Mouse (Mus musculus) heart, embryonic 12.5 days (tissue): Measurements from ENCODE around the gene Odr4. TPM values are rescaled to one million over a fixed set of nuclear protein-coding genes. Genes with fewer than 3 reads are reported as not detected.

Experiments used
- ATAC-seq: fragments of 200-750 bp; cut with Nextera tagmentation; 2 replicates; pipeline ENCODE4 v1.8.0; 2017; ENCODE audit warnings: moderate TSS enrichment, moderate library complexity; ENCODE audit not compliant: insufficient number of reproducible peaks, low FRiP score
- H3K27ac ChIP-seq: fragments of 300-500 bp; sonication (generic); 2 replicates; pipeline ENCODE4 v1.5.1; 2016; ENCODE audit warnings: mild to moderate bottlenecking, moderate library complexity; ENCODE audit not compliant: poor library complexity, severe bottlenecking
- H3K27me3 ChIP-seq: fragments of 300-500 bp; sonication (generic); replicated peaks from 2 replicates; pipeline ENCODE4 v1.6.1; 2016; ENCODE audit warnings: mild to moderate bottlenecking, moderate library complexity
- H3K36me3 ChIP-seq: fragments of 300-500 bp; sonication (generic); 2 replicates; pipeline ENCODE4 v1.6.1; 2016; ENCODE audit warnings: mild to moderate bottlenecking, moderate library complexity
- H3K4me1 ChIP-seq: fragments of 300-500 bp; sonication (generic); replicated peaks from 2 replicates; pipeline ENCODE4 v1.6.1; 2016; ENCODE audit warnings: mild to moderate bottlenecking
- H3K4me2 ChIP-seq: fragments of 300-500 bp; sonication (generic); 2 replicates; pipeline ENCODE4 v1.6.1; 2016; ENCODE audit warnings: mild to moderate bottlenecking, moderate library complexity
- H3K4me3 ChIP-seq: fragments of 300-500 bp; sonication (generic); 2 replicates; pipeline ENCODE4 v1.5.1; 2016; ENCODE audit warnings: mild to moderate bottlenecking
- H3K9ac ChIP-seq: fragments of 300-500 bp; sonication (generic); 2 replicates; pipeline ENCODE4 v1.6.1; 2016; ENCODE audit warnings: mild to moderate bottlenecking, moderate library complexity
- H3K9me3 ChIP-seq: fragments of 300-500 bp; sonication (generic); replicated peaks from 2 replicates; pipeline ENCODE4 v1.6.1; 2016; ENCODE audit warnings: mild to moderate bottlenecking, moderate library complexity
- WGBS: fragments of 180-500 bp; shearing (Covaris S2); methylation state at CpG from one replicate; pipeline ENCODE4 v1.1.7; 2016; 5-methylcytosine and 5-hydroxymethylcytosine counted together
- polyA plus RNA-seq: library from polyadenylated mRNA; unstranded; fragments of >200 nt; fragmentation: Nextera tagmentation; extraction: Ambion mirVana; gene quantifications from 2 replicates; pipeline ENCODE4 v1.2.1, GENCODE M21; 2016

The Odr4 gene
- polyA plus RNA-seq: 37.7 TPM in 2 replicates

GRCm38 (mm10) chr1:150392638-150393487 is at the start of gene Odr4, which contains the start of gene Tpr:
Gene Odr4 (minus strand): TSS chr1:150393080.
Gene Tpr (plus strand): TSS chr1:150392838.
- Histone ChIP-seq H3K4me1 (peaks cover 9% of the 10 kb centered on the region), H3K9ac (peak within 1 kb of the TSS; percentile 88), H3K27ac (peak within 1 kb of the TSS; percentile 95), H3K4me2 (peak within 1 kb of the TSS; percentile 73), H3K27me3 (no peaks in the 10 kb centered on the region), H3K4me3 (peak within 1 kb of the TSS; percentile 85), H3K9me3 (no peaks in the 10 kb centered on the region), H3K36me3 (peaks cover 39% of the 10 kb centered on the region)
- under 1% methylated on average over 75 of the region's 76 CpGs for WGBS
- peak; percentile 97 for ATAC-seq

- H3K9me3 ChIP-seq: no peaks in the 10 kb centered on the region
- no peak for ATAC-seq
- H3K4me3 ChIP-seq: no peak overlapping the region
- no peaks in the 10 kb centered on the region for H3K4me1 ChIP-seq
- H3K36me3 ChIP-seq: peaks cover 61% of the 10 kb centered on the region
- no peak overlapping the region for H3K4me2 ChIP-seq
- 70% methylated on average over 4 of the region's 4 CpGs for WGBS
- H3K9ac ChIP-seq: no peak overlapping the region
- H3K27ac ChIP-seq: no peak overlapping the region
- no peaks in the 10 kb centered on the region for H3K27me3 ChIP-seq
Measured at GRCm38 (mm10) chr1:150441731-150442130, 48.9 kb upstream of the Odr4 start.

- Histone ChIP-seq H3K9me3 (no peaks in the 10 kb centered on the region), H3K4me2 (no peak overlapping the region), H3K27me3 (no peaks in the 10 kb centered on the region), H3K9ac (no peak overlapping the region), H3K4me3 (no peak overlapping the region), H3K27ac (no peak overlapping the region), H3K36me3 (peaks cover 65% of the 10 kb centered on the region), H3K4me1 (no peaks in the 10 kb centered on the region)
- ATAC-seq: no peak
- 92% methylated on average over 3 of the region's 3 CpGs for WGBS
Measured at GRCm38 (mm10) chr1:150438641-150439040, 45.8 kb upstream of the Odr4 start.

DNA sequence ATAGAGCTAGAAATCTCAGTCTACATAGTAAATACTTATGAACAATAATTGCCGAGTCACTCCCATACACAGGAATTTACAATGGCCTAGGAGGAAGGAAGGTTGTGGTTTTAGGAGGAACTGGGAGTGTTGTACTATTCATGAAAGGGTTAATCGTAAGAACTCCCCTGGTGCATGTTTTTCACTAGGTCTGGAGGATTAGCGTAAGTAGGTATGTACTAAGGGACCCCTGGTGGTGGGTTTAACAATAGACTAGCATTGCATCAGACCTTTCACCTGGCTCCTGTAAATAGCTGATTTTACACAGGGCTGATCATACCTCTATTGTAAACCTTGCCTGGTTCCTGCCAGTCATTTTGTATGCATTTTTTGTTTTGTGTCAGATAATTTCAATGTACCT is 33.3 kb upstream of the Odr4 start:
- H3K4me2 ChIP-seq: no peak overlapping the region
- H3K27me3 ChIP-seq: no peaks in the 10 kb centered on the region
- H3K9ac ChIP-seq: no peak overlapping the region
- no peak overlapping the region for H3K4me3 ChIP-seq
- no peak overlapping the region for H3K27ac ChIP-seq
- WGBS: 75% methylated on average over 3 of the region's 3 CpGs
- ATAC-seq: no peak
- H3K4me1 ChIP-seq: no peaks in the 10 kb centered on the region
- H3K36me3 ChIP-seq: peaks cover 73% of the 10 kb centered on the region
- no peaks in the 10 kb centered on the region for H3K9me3 ChIP-seq

- no peak overlapping the region for H3K4me2 ChIP-seq
- no peak for ATAC-seq
- no peaks in the 10 kb centered on the region for H3K4me1 ChIP-seq
- peaks cover 68% of the 10 kb centered on the region for H3K36me3 ChIP-seq
- H3K9ac ChIP-seq: no peak overlapping the region
- H3K27ac ChIP-seq: no peak overlapping the region
- 77% methylated on average over 9 of the region's 9 CpGs for WGBS
- H3K9me3 ChIP-seq: no peaks in the 10 kb centered on the region
- no peaks in the 10 kb centered on the region for H3K27me3 ChIP-seq
- H3K4me3 ChIP-seq: no peak overlapping the region
Measured at GRCm38 (mm10) chr1:150425665-150426064, 32.8 kb upstream of the Odr4 start.

DNA sequence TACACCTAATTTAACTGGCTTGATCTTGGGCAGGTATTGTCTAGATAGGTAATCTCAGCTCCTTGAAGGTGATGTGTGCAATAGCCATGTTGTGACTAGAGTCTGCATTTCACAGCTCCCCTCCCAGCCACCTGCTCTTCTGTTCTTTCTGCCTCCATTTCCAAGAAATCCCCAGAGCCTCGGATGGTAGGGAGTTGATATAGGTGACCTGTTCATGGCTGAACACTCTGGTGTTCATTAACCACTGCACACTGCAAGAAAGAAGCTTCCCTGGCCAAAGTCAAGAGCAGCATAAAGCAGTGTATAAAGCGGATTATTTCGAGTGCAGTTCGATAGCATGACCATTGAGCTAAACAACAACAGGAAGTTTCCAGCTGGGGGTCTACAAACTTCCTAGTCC is 25.5 kb upstream of the Odr4 start:
- Histone ChIP-seq H3K9me3 (no peaks in the 10 kb centered on the region), H3K9ac (no peak overlapping the region), H3K4me3 (no peak overlapping the region), H3K4me2 (no peak overlapping the region), H3K4me1 (no peaks in the 10 kb centered on the region), H3K27me3 (no peaks in the 10 kb centered on the region), H3K27ac (no peak overlapping the region), H3K36me3 (peaks cover 67% of the 10 kb centered on the region)
- whole genome bisulfite sequencing: 97% methylated on average over 4 of the region's 4 CpGs
- no peak for ATAC-seq

GRCm38 (mm10) chr1:150416006-150416405 is 23.1 kb upstream of the Odr4 start:
- Histone ChIP-seq H3K9me3 (no peaks in the 10 kb centered on the region), H3K4me1 (no peaks in the 10 kb centered on the region), H3K27ac (no peak overlapping the region), H3K27me3 (no peaks in the 10 kb centered on the region), H3K4me3 (no peak overlapping the region), H3K9ac (no peak overlapping the region), H3K36me3 (peaks cover 71% of the 10 kb centered on the region), H3K4me2 (no peak overlapping the region)
- ATAC-seq: no peak
- 86% methylated on average over 3 of the region's 3 CpGs for WGBS

GRCm38 (mm10) chr1:150409996-150410395 is 17.1 kb upstream of the Odr4 start:
- ATAC-seq: no peak
- 95% methylated on average over 6 of the region's 6 CpGs for WGBS

GRCm38 (mm10) chr1:150407285-150407684 is 14.4 kb upstream of the Odr4 start:
- Histone ChIP-seq H3K27me3 (no peaks in the 10 kb centered on the region), H3K9ac (no peak overlapping the region), H3K9me3 (no peaks in the 10 kb centered on the region), H3K27ac (no peak overlapping the region), H3K4me2 (no peak overlapping the region), H3K4me1 (no peaks in the 10 kb centered on the region), H3K36me3 (peaks cover 49% of the 10 kb centered on the region), H3K4me3 (no peak overlapping the region)
- WGBS: 69% methylated on average over 9 of the region's 9 CpGs
- ATAC-seq: no peak

More at GRCm38 (mm10) chr1:150409996-150410395, 17.1 kb upstream of the Odr4 start:
- no peak overlapping the region for H3K4me3 ChIP-seq
- no peaks in the 10 kb centered on the region for H3K4me1 ChIP-seq
- H3K27ac ChIP-seq: no peak overlapping the region
- H3K36me3 ChIP-seq: peaks cover 60% of the 10 kb centered on the region
- no peak overlapping the region for H3K9ac ChIP-seq
- H3K9me3 ChIP-seq: no peaks in the 10 kb centered on the region
- no peak overlapping the region for H3K4me2 ChIP-seq
- H3K27me3 ChIP-seq: no peaks in the 10 kb centered on the region

DNA sequence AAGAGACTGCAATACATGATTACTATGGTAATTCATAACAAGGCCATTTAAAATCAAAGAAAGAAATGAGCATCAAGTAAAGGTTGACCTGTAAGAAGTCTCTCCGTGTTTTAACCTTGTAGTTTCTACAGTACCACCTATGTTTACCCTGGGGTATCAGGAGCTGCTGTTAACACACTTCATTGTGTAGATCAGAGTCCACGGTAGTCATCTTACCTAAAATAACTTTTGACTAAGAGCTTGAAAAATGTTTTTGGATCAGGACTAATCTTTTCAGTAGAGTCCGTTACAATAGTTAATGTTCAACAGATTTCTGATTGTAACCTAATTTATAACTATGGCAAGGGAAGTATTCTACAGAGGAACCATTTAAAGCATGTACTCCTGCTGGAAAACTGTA is 11.7 kb upstream of the Odr4 start:
- 71% methylated on average over 3 of the region's 3 CpGs for WGBS
- H3K27ac ChIP-seq: no peak overlapping the region
- no peak overlapping the region for H3K9ac ChIP-seq
- H3K27me3 ChIP-seq: no peaks in the 10 kb centered on the region
- peaks cover 40% of the 10 kb centered on the region for H3K36me3 ChIP-seq
- H3K9me3 ChIP-seq: no peaks in the 10 kb centered on the region
- H3K4me3 ChIP-seq: no peak overlapping the region
- no peak overlapping the region for H3K4me2 ChIP-seq
- ATAC-seq: no peak
- no peaks in the 10 kb centered on the region for H3K4me1 ChIP-seq

DNA sequence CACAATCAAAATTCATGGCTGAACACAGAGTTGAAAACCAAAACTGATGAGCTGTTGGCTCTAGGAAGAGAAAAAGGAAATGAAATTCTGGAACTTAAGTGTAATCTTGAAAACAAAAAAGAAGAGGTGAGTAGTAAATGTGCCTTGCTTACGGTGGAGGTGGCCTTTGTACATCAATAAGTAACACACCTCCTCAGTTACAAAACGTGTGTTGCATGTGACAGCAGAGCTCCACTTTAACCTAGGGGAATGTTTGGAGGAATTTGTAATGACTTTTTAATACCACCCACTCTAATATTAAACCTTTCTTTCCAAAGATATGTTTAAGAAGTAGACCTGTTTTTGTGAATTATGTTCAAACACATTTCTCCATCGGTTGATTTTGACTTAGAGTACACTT is 11.0 kb upstream of the Odr4 start:
- H3K27ac ChIP-seq: no peak overlapping the region
- H3K27me3 ChIP-seq: no peaks in the 10 kb centered on the region
- H3K4me1 ChIP-seq: no peaks in the 10 kb centered on the region
- no peak for ATAC-seq
- H3K36me3 ChIP-seq: peaks cover 39% of the 10 kb centered on the region
- H3K9me3 ChIP-seq: no peaks in the 10 kb centered on the region
- H3K4me2 ChIP-seq: no peak overlapping the region
- WGBS: 91% methylated on average over 3 of the region's 3 CpGs
- H3K4me3 ChIP-seq: no peak overlapping the region
- H3K9ac ChIP-seq: no peak overlapping the region
